Mouse (Mus musculus): ENCODE data around the gene Gpx7. TPM values are rescaled to one million over a fixed set of nuclear protein-coding genes. Genes with fewer than 3 reads are reported as not detected.
"Not testable (repeated sequence)": the region's sequence is repeated elsewhere in the genome, so short reads cannot be mapped to it uniquely, and the experiment has no call there.

The Gpx7 gene
- polyA plus RNA-seq, 1 experiment from 2014 or later: 54.2 TPM

GRCm38 (mm10) chr4:108362321-108363261 is 44.2 kb downstream of the Gpx7 start:
- ATAC-seq (ENCODE audit: low FRiP score, low read depth): peak; percentile 47
- WGBS: 3% methylated on average over 18 of the region's 18 CpGs
- Histone ChIP-seq H3K4me2 (replicated peaks) (peak overlapping the region; percentile 30), H3K9me3 (no peaks in the 10 kb centered on the region), H3K4me1 (peaks cover 58% of the 10 kb centered on the region), H3K9ac (replicated peaks) (0 out of 2 replicates have a peak overlapping the region, but pooled peaks have one; percentile 11), H3K27me3 (no peaks in the 10 kb centered on the region), H3K4me3 (no peak overlapping the region), H3K27ac (replicated peaks) (peak overlapping the region; percentile 95), H3K36me3 (no peaks in the 10 kb centered on the region)

- Histone ChIP-seq H3K4me2 (replicated peaks) (peak overlapping the region; percentile 21; the same call in 1 of the 2 replicates), H3K4me3 (peak overlapping the region; percentile 4; the same call in 1 of the 2 replicates), H3K27me3 (no peaks in the 10 kb centered on the region; the same call in 1 of the 2 replicates), H3K9ac (replicated peaks) (0 out of 2 replicates have a peak overlapping the region, but pooled peaks have one; percentile 8), H3K9me3 (no peaks in the 10 kb centered on the region), H3K4me1 (peaks cover 58% of the 10 kb centered on the region), H3K27ac (replicated peaks) (peak overlapping the region; percentile 95), H3K36me3 (no peaks in the 10 kb centered on the region)
- ATAC-seq (ENCODE audit: low FRiP score, low read depth): peak; percentile 83
- 5% methylated on average over 28 of the region's 28 CpGs for WGBS
Measured at GRCm38 (mm10) chr4:108360136-108361055, 46.4 kb downstream of the Gpx7 start.

DNA sequence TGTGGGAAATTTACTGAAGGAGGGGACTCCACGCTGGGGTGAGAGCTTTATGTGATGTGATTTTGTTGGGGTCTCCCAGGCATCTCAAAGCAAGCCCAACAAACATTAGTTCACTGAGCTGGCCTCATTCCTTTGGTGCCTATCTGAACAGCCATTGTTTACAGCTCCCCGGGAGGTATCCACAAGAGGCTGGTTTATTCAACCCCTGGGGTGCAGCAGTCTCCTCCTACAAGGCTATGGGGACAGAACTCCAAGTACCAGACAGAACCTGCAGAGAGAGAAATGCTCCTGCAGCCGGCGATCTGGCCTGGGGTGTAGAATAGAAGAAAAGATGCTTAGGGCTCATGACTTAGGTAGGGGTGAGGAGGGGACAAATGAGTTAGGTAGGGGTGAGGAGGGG is 48.3 kb downstream of the Gpx7 start:
- H3K27me3 ChIP-seq: no peaks in the 10 kb centered on the region; the same call in 1 of the 2 replicates
- peaks cover 52% of the 10 kb centered on the region for H3K4me1 ChIP-seq
- no peak overlapping the region for H3K9ac ChIP-seq (replicated peaks)
- no peak for ATAC-seq (ENCODE audit: low FRiP score, low read depth)
- H3K9me3 ChIP-seq: no peaks in the 10 kb centered on the region
- WGBS: 18% methylated on average over 4 of the region's 4 CpGs
- no peak overlapping the region for H3K4me2 ChIP-seq (replicated peaks)
- H3K27ac ChIP-seq (replicated peaks): peak overlapping the region; percentile 11; the same call in 1 of the 2 replicates
- no peaks in the 10 kb centered on the region for H3K36me3 ChIP-seq
- H3K4me3 ChIP-seq: no peak overlapping the region

- WGBS: 94% methylated on average over 8 of the region's 8 CpGs
- Histone ChIP-seq H3K27me3 (no peaks in the 10 kb centered on the region; the same call in 1 of the 2 replicates), H3K4me2 (replicated peaks) (no peak overlapping the region), H3K4me3 (no peak overlapping the region), H3K4me1 (peaks cover 42% of the 10 kb centered on the region), H3K9ac (replicated peaks) (no peak overlapping the region), H3K36me3 (no peaks in the 10 kb centered on the region), H3K27ac (replicated peaks) (no peak overlapping the region), H3K9me3 (no peaks in the 10 kb centered on the region)
- ATAC-seq (ENCODE audit: low FRiP score, low read depth): no peak
Measured at GRCm38 (mm10) chr4:108357458-108357857, 49.3 kb downstream of the Gpx7 start.

DNA sequence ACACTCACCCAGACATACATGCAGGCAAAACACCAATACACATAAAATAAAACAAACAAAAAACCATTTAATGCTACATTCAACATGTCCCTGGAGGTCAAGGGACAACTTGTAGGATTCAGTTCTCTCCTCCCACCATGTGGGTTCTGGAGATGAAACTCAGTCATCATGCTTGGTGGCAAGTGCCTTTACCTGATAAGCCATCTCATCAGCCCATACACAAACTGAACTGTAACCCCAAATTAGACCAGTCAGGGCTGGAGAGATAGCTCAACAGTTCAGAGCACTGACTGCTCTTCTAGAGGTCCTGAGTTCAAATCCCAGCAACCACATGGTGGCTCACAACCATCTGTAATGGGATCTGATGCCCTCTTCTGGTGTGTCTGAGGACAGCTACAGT is 53.2 kb downstream of the Gpx7 start:
- ATAC-seq (ENCODE audit: low FRiP score, low read depth); H3K9ac ChIP-seq (replicated peaks); H3K9me3 ChIP-seq; H3K36me3 ChIP-seq; H3K4me3 ChIP-seq; H3K27me3 ChIP-seq; H3K27ac ChIP-seq (replicated peaks); H3K4me2 ChIP-seq (replicated peaks): not testable (repeated sequence)
- peaks cover 35% of the 10 kb centered on the region for H3K4me1 ChIP-seq

DNA sequence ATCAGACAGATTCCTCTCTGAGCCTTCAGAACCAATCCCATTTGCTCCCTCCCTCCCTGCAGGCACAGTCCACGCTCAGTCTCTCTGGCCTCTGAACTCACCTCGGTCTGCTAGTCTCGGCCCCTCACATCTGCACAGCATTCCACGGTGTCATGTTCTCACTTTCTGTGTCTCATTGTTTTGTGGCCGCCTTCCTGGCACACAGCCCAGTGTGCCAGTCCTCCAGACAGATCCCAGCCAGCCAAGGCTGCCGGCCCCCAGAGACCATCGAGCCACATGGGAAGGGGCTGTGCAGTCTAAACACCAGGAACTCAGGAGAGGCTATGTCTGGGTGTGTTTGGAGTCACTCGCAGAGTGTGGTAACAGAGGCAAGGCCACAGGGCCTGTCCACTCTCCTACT is 55.9 kb downstream of the Gpx7 start:
- Histone ChIP-seq H3K4me3 (no peak overlapping the region), H3K4me2 (replicated peaks) (no peak overlapping the region), H3K9ac (replicated peaks) (no peak overlapping the region), H3K27me3 (no peaks in the 10 kb centered on the region), H3K27ac (replicated peaks) (peak overlapping the region; percentile 74), H3K4me1 (peaks cover 38% of the 10 kb centered on the region), H3K9me3 (no peaks in the 10 kb centered on the region), H3K36me3 (no peaks in the 10 kb centered on the region)
- ATAC-seq (ENCODE audit: low FRiP score, low read depth): peak; percentile 74
- WGBS: 17% methylated on average over 8 of the region's 8 CpGs

Other genes with a start within 250 kb of the Gpx7 start
- gene Echdc2, start 241.5 kb downstream of the Gpx7 start, polyA plus RNA-seq (2016; fragmentation: Nextera tagmentation; extraction: Ambion mirVana): 9.5 and 11.1 TPM in 2 replicates
- gene Zyg11a, start 188.9 kb downstream of the Gpx7 start, polyA plus RNA-seq (2016; fragmentation: Nextera tagmentation; extraction: Ambion mirVana): 0.08 TPM in 1 of 2 replicates, not detected in the other
- 33.9 and 40.5 TPM in 2 replicates for gene Zyg11b, start 105.9 kb downstream of the Gpx7 start, polyA plus RNA-seq (2016; fragmentation: Nextera tagmentation; extraction: Ambion mirVana)
- 50.4 and 57.5 TPM in 2 replicates for gene Coa7, start 78.8 kb downstream of the Gpx7 start, polyA plus RNA-seq (2016; fragmentation: Nextera tagmentation; extraction: Ambion mirVana)
- gene Shisal2a, start 23.6 kb downstream of the Gpx7 start, polyA plus RNA-seq (2016; fragmentation: Nextera tagmentation; extraction: Ambion mirVana): 1.7 and 2.0 TPM in 2 replicates
- 102 and 110 TPM in 2 replicates for gene Tut4, start 52.5 kb upstream of the Gpx7 start, polyA plus RNA-seq (2016; fragmentation: Nextera tagmentation; extraction: Ambion mirVana)
- 96.0 and 107 TPM in 2 replicates for gene Prpf38a, start 172.4 kb upstream of the Gpx7 start, polyA plus RNA-seq (2016; fragmentation: Nextera tagmentation; extraction: Ambion mirVana)
- gene Orc1, start 172.5 kb upstream of the Gpx7 start, polyA plus RNA-seq (2016; fragmentation: Nextera tagmentation; extraction: Ambion mirVana): 10.6 and 11.1 TPM in 2 replicates
- 23.9 and 26.4 TPM in 2 replicates for gene Cc2d1b, start 213.0 kb upstream of the Gpx7 start, polyA plus RNA-seq (2016; fragmentation: Nextera tagmentation; extraction: Ambion mirVana)

All from midbrain, embryonic 12.5 days (tissue).